Mouse (Mus musculus) kidney, postnatal 0 days (tissue): Measurements from ENCODE around the gene Pcnp. TPM values are rescaled to one million over a fixed set of nuclear protein-coding genes. Genes with fewer than 3 reads are reported as not detected.
"Not testable (repeated sequence)": the region's sequence is repeated elsewhere in the genome, so short reads cannot be mapped to it uniquely, and the experiment has no call there.

ENCODE experiments used
- ATAC-seq: fragments of 200-750 bp; cut with Nextera tagmentation; replicated peaks from 2 replicates; pipeline ENCODE4 v1.8.0; 2017; ENCODE audit warnings: low read depth, moderate number of reproducible peaks, moderate TSS enrichment, moderate library complexity; ENCODE audit not compliant: low FRiP score
- DNase-seq: peaks from one replicate; pipeline ENCODE4 v3.0.0-alpha.2; 2016; ENCODE audit warnings: low spot score
- H3K27ac ChIP-seq: fragments of 300-500 bp; sonication (generic); 2 replicates; pipeline ENCODE4 v1.5.1; 2014; ENCODE audit warnings: mild to moderate bottlenecking
- H3K27me3 ChIP-seq: fragments of 300-500 bp; sonication (generic); 2 replicates; pipeline ENCODE4 v1.6.1; 2014; ENCODE audit warnings: low read length, mixed read lengths; ENCODE audit not compliant: insufficient read depth
- H3K36me3 ChIP-seq: fragments of 300-500 bp; sonication (generic); 2 replicates; pipeline ENCODE4 v1.6.1; 2014; ENCODE audit warnings: low read length, mixed read lengths; ENCODE audit not compliant: insufficient read depth
- H3K4me1 ChIP-seq: fragments of 300-500 bp; sonication (generic); replicated peaks from 2 replicates; pipeline ENCODE4 v1.6.1; 2014; ENCODE audit warnings: antibody characterized with exemption, low read length, mixed read lengths; ENCODE audit not compliant: insufficient read depth
- H3K4me2 ChIP-seq: fragments of 300-500 bp; sonication (generic); 2 replicates; pipeline ENCODE4 v1.6.1; 2014; ENCODE audit warnings: mild to moderate bottlenecking, low read length, moderate library complexity, mixed read lengths
- H3K4me3 ChIP-seq: fragments of 300-500 bp; sonication (generic); replicated peaks from 2 replicates; pipeline ENCODE4 v1.5.1; 2014; ENCODE audit warnings: low read depth, low read length
- H3K9ac ChIP-seq: fragments of 300-500 bp; sonication (generic); 2 replicates; pipeline ENCODE4 v1.6.1; 2014; ENCODE audit warnings: low read depth, low read length
- H3K9me3 ChIP-seq: fragments of 300-500 bp; sonication (generic); replicated peaks from 2 replicates; pipeline ENCODE4 v1.6.1; 2016; ENCODE audit warnings: low read length, inconsistent platforms, mixed read lengths
- CTCF ChIP-seq: IDR thresholded peaks from 2 replicates; pipeline ENCODE4 v1.5.1; 2016; ENCODE audit warnings: antibody characterized with exemption, low read depth, mild to moderate bottlenecking, moderate library complexity
- WGBS: fragments of 180-500 bp; shearing (Covaris S2); extraction: QIAGEN DNeasy Blood & Tissue Kit; methylation state at CpG from one replicate; pipeline ENCODE4 v1.1.7; 2014; 5-methylcytosine and 5-hydroxymethylcytosine counted together
- polyA plus RNA-seq: library from polyadenylated mRNA; unstranded; fragments of >200 nt; fragmentation: Nextera tagmentation; extraction: Ambion mirVana; gene quantifications from 2 replicates; pipeline ENCODE4 v1.2.1, GENCODE M21; 2015

Pcnp gene
- 201 and 204 TPM in 2 replicates for polyA plus RNA-seq

GRCm38 (mm10) chr16:56029661-56030082, at the start of gene Pcnp:
Pcnp (minus strand) TSS chr16:56029739.
- Histone ChIP-seq H3K27ac (peak within 1 kb of the TSS; percentile 94), H3K9me3 (no peaks in the 10 kb centered on the region), H3K36me3 (peaks cover 16% of the 10 kb centered on the region), H3K4me2 (peak within 1 kb of the TSS; percentile 81), H3K4me3 (peak within 1 kb of the TSS; percentile 92), H3K9ac (peak within 1 kb of the TSS; percentile 96), H3K4me1 (peaks cover 8% of the 10 kb centered on the region; the same call in 1 of the 2 replicates), H3K27me3 (no peaks in the 10 kb centered on the region)
- no peak for TF ChIP-seq CTCF
- WGBS = under 1% methylated on average over 38 of the region's 39 CpGs
- peak; percentile 100 for ATAC-seq
- DNase-seq = peak; percentile 99

GRCm38 (mm10) chr16:56076121-56076869, 46.8 kb upstream of the Pcnp start:
- Histone ChIP-seq H3K4me2 (peak overlapping the region; percentile 53), H3K27me3 (no peaks in the 10 kb centered on the region), H3K4me3 (peak overlapping the region; percentile 85), H3K9me3 (no peaks in the 10 kb centered on the region), H3K9ac (peak overlapping the region; percentile 66), H3K4me1 (no peaks in the 10 kb centered on the region; the same call in 1 of the 2 replicates), H3K27ac (peak overlapping the region; percentile 91), H3K36me3 (no peaks in the 10 kb centered on the region)
- no peak for TF ChIP-seq CTCF
- DNase-seq (peak; percentile 33), ATAC-seq (no peak)
- WGBS = 9% methylated on average over 11 of the region's 11 CpGs

DNA sequence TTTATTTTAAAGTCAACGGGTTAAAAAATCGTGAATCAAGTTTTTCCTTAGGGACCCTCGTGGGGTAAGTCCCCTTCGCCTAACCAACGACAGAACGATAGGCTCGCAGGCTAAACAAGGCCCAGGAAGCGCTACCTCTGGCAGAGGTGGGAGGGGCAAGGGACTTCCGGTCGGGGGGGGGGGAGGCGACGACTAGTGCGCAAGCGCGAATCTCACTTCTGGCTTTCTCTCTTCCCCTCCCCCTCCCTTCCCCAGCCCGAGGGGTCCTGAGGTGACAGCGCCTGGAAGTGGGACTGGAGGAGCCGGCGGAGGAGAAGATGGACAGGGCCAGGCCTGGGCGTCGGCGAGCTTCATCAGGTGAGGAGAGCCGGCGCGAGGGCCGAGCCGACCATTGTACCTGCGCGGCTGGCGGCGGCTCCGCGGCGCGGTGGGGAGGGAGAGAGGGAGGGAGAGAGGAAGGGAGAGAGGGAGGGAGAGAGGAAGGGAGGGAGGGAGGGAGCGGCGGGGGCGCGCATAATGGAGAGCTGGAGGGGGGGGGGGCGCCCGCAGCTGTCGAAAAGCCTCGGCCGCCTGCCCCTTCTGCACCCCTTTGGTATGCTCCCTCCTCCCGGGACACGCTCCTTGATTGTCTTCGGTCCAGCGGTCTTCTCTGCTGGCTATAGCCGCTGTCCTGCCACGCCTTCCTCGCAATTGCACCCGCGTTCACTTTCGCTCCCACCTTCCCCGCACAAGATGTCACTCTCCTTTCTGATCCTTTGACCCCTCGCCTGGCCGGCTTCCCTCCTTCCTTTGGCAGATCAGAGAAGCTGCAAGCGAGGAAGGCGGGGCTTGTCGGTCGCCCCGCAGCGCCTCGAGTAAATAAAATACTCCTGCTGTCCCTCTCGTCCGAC, 45.9 kb upstream of the Pcnp start:
- peak overlapping the region; percentile 85 for H3K4me3 ChIP-seq
- ATAC-seq (peak; percentile 89), DNase-seq (peak; percentile 94)
- peak overlapping the region; percentile 66 for H3K9ac ChIP-seq
- no peaks in the 10 kb centered on the region for H3K9me3 ChIP-seq
- H3K27me3 ChIP-seq = no peaks in the 10 kb centered on the region
- under 1% methylated on average over 38 of the region's 66 CpGs for WGBS
- H3K36me3 ChIP-seq = no peaks in the 10 kb centered on the region
- H3K4me1 ChIP-seq = no peaks in the 10 kb centered on the region; the same call in 1 of the 2 replicates
- no peak for TF ChIP-seq CTCF
- H3K4me2 ChIP-seq = peak overlapping the region; percentile 53
- H3K27ac ChIP-seq = peak overlapping the region; percentile 91

- Histone ChIP-seq H3K36me3 (no peaks in the 10 kb centered on the region), H3K27me3 (no peaks in the 10 kb centered on the region), H3K4me3 (no peak overlapping the region), H3K9ac (no peak overlapping the region), H3K4me2 (no peak overlapping the region), H3K27ac (peak overlapping the region; percentile 91), H3K4me1 (no peaks in the 10 kb centered on the region; the same call in 1 of the 2 replicates), H3K9me3 (no peaks in the 10 kb centered on the region)
- ATAC-seq = no peak
- 74% methylated on average over 5 of the region's 5 CpGs for WGBS
- DNase-seq = no peak
- no peak for TF ChIP-seq CTCF
Observed at GRCm38 (mm10) chr16:56074565-56074964, 45.0 kb upstream of the Pcnp start.

GRCm38 (mm10) chr16:56074122-56074521, 44.6 kb upstream of the Pcnp start:
- ATAC-seq = peak; percentile 14; the same call in 1 of the 2 replicates
- Histone ChIP-seq H3K27ac (no peak overlapping the region), H3K27me3 (no peaks in the 10 kb centered on the region), H3K9ac (no peak overlapping the region), H3K4me3 (no peak overlapping the region), H3K4me2 (no peak overlapping the region), H3K4me1 (no peaks in the 10 kb centered on the region; the same call in 1 of the 2 replicates), H3K36me3 (no peaks in the 10 kb centered on the region), H3K9me3 (no peaks in the 10 kb centered on the region)
- no peak for DNase-seq
- 94% methylated on average over 1 of the region's 1 CpGs for WGBS
- TF ChIP-seq CTCF = no peak

DNA sequence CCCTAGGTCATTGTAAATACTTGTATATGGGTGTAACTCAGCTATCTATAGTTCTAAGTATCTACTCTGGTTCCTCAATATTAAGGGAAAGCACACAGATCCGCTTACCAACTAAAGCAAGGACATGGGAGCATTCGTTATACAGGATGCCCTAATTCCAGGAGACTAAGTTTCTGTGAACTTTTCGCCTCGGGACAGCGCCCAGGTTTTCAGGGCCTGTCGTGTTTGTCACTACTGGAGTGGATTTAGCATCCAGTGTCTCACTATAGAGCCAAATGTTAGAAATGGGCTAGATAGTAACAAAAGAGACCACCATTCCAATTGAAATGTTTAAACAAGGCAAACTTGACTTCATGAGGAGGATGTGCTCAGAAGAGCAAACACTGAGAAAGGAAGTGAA, 43.6 kb upstream of the Pcnp start:
- WGBS = 90% methylated on average over 6 of the region's 6 CpGs
- not testable (repeated sequence) for ATAC-seq

More for the DNA sequence above, 43.6 kb upstream of the Pcnp start:
- not testable (repeated sequence) for H3K27ac ChIP-seq, H3K9ac ChIP-seq, H3K9me3 ChIP-seq, H3K4me1 ChIP-seq, DNase-seq, H3K4me2 ChIP-seq, H3K4me3 ChIP-seq, H3K36me3 ChIP-seq, H3K27me3 ChIP-seq
